Mouse (Mus musculus): ENCODE results near the gene Hacd2.

DNA sequence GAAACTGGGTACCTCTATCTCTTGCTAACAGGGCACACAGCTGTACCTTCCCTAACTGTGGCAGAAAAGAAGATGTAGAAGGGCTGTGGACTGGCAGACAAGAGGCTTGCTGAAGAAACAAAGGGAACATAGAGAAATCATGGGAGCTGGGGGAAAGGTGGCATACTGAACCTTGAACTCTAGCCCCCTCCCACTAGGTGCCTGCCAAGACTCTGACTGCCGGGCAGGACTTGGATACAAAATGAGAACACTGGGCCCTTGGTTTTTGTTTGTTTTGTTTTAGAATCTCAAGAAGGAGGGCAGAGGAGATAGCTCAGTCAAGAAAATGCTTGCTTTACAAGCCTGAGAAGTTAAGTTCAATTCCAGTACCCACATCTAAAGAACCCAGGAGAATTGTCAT lies 14.9 kb upstream of the Hacd2 start:
- TF ChIP-seq CEBPB (IDR thresholded peaks at IDR 0.05; ENCODE audit: insufficient read depth, poor library complexity, severe bottlenecking) (no peak), MAX (IDR thresholded peaks at IDR 0.05; ENCODE audit: low read depth) (no peak), POLR2A (IDR thresholded peaks at IDR 0.05; ENCODE audit: insufficient read length, low read depth) (no peak), E2F4 (IDR thresholded peaks at IDR 0.05; ENCODE audit: insufficient read depth) (no peak), MYOG (IDR thresholded peaks at IDR 0.05; ENCODE audit: control insufficient read depth in 1 of 3, insufficient read depth in 1 of 3, insufficient read length in 2 of 3, low read depth in 2 of 3) (no peak), USF1 (IDR thresholded peaks at IDR 0.05; ENCODE audit: low read depth) (no peak), POLR2AphosphoS2 (IDR thresholded peaks at IDR 0.05; ENCODE audit: insufficient read length, low read depth) (no peak)
